8 mouse cellular contexts compared by ENCODE assay signal in genomic region chr16:4560145-4560952, GRCm38 (mm10). TPM values are rescaled to one million over a fixed set of nuclear protein-coding genes. Genes with fewer than 3 reads are reported as not detected.
DNase-seq lines count a peak whose midpoint lies in the region; ATAC-seq and TF ChIP-seq lines count a peak whose summit lies in the region.

No protein-coding gene starts in this region.

- intact Hi-C loops in heart, postnatal 36 days (cut with DNase I), result loop anchor here (5.0 kb wide), 1 partner anchor 117 kb away; the partner anchor contains the start of gene Coro7

- H3K79me2 ChIP-seq in MEL (ENCODE audit: control insufficient read depth, insufficient read depth, low read length, poor library complexity), result peaks cover 35% of the 10 kb centered on the region

- 2% methylated on average over 38 of the region's 43 CpGs for WGBS in forebrain, embryonic 14.5 days
- WGBS in lung, embryonic 15.5 days, result under 1% methylated on average over 43 of the region's 43 CpGs
- under 1% methylated on average over 43 of the region's 43 CpGs for WGBS in olfactory bulb, adult 2 months

- DNase-seq in MEL (ENCODE audit: low read depth, low spot score), result no peak
- DNase-seq in cerebellum, adult 11-12 months, result peak; percentile 77
- peak; percentile 74 for DNase-seq in forebrain, embryonic 14.5 days (ENCODE audit: low spot score)
- peak; percentile 77 to 81 for DNase-seq in heart, postnatal 36 days
- DNase-seq in layer of hippocampus, adult 2 months (ENCODE audit: low spot score in 2 of 2), result peak in 1 of 2 experiments; percentile 61
- DNase-seq in thymus, postnatal 0 days (ENCODE audit: low spot score), result peak; percentile 73

- H3K27me3 ChIP-seq in MEL (ENCODE audit: control insufficient read depth in 1 of 2, insufficient read depth in 2 of 2, low read length in 2 of 2), result no peaks in the 10 kb centered on the region
- H3K27me3 ChIP-seq in forebrain, embryonic 14.5 days (replicated peaks; ENCODE audit: control insufficient read depth, insufficient read depth, low read length), result no peaks in the 10 kb centered on the region
- no peaks in the 10 kb centered on the region for H3K27me3 ChIP-seq in lung, embryonic 15.5 days

- peak overlapping the region; percentile 95 for H3K9ac ChIP-seq in MEL (ENCODE audit: control insufficient read depth, low read depth, low read length, poor library complexity, severe bottlenecking)
- H3K9ac ChIP-seq in forebrain, embryonic 14.5 days (ENCODE audit: low read length), result peak overlapping the region; percentile 86
- H3K9ac ChIP-seq in lung, embryonic 15.5 days, result peak overlapping the region; percentile 83

- H3K4me1 ChIP-seq in MEL (ENCODE audit: control insufficient read depth in 1 of 2, insufficient read depth in 2 of 2, low read length in 2 of 2), result peaks cover 2 to 21% of the 10 kb centered on the region in 2 experiments; a peak in 3 of 4 replicates
- peaks cover 15% of the 10 kb centered on the region; the same call in 1 of the 2 replicates for H3K4me1 ChIP-seq in forebrain, embryonic 14.5 days (ENCODE audit: control insufficient read depth, insufficient read depth, low read length)
- peaks cover 22% of the 10 kb centered on the region for H3K4me1 ChIP-seq in lung, embryonic 15.5 days
- peaks cover 16% of the 10 kb centered on the region for H3K4me1 ChIP-seq in olfactory bulb, adult 2 months (ENCODE audit: control insufficient read depth, insufficient read depth, low read length)

- TF ChIP-seq RAD21 in MEL (IDR thresholded peaks at IDR 0.05; ENCODE audit: low read depth, low read length), result no peak

- peak overlapping the region; percentile 63 to 65 for H3K4me3 ChIP-seq in MEL (ENCODE audit: control insufficient read depth in 1 of 2, insufficient read depth in 1 of 2, low read depth in 2 of 2, low read length in 2 of 2)
- H3K4me3 ChIP-seq in forebrain, embryonic 14.5 days (ENCODE audit: low read depth, low read length), result peak overlapping the region; percentile 76
- peak overlapping the region; percentile 61 for H3K4me3 ChIP-seq in layer of hippocampus, adult 2 months
- H3K4me3 ChIP-seq in lung, embryonic 15.5 days, result peak overlapping the region; percentile 86
- H3K4me3 ChIP-seq in olfactory bulb, adult 2 months (ENCODE audit: insufficient read depth, low read depth, low read length), result peak overlapping the region; percentile 63

- TF ChIP-seq CTCF in MEL (IDR thresholded peaks at IDR 0.05 in 2 of 3, conservative IDR thresholded peaks at IDR 0.05 in 1 of 3; ENCODE audit: control insufficient read depth in 1 of 3, insufficient read depth in 1 of 3, low read depth in 2 of 3, low read length in 3 of 3, poor library complexity in 1 of 3, severe bottlenecking in 1 of 3), result peak in 2 of 3 experiments; percentile 42 to 67; a peak in 5 of 6 replicates
- TF ChIP-seq CTCF in layer of hippocampus, adult 2 months (conservative IDR thresholded peaks at IDR 0.05), result peak; percentile 75
- TF ChIP-seq CTCF in olfactory bulb, adult 2 months (IDR thresholded peaks at IDR 0.05; ENCODE audit: insufficient read depth, low read depth, low read length), result peak; percentile 73

- no peak for TF ChIP-seq EP300 in MEL (IDR thresholded peaks at IDR 0.05; ENCODE audit: low read depth in 1 of 2, low read length in 2 of 2)

- peaks cover 0 to 15% of the 10 kb centered on the region in 2 experiments; a peak in 2 of 4 replicates for H3K36me3 ChIP-seq in MEL (ENCODE audit: control insufficient read depth in 1 of 2, insufficient read depth in 2 of 2, low read length in 2 of 2)
- no peaks in the 10 kb centered on the region for H3K36me3 ChIP-seq in forebrain, embryonic 14.5 days (ENCODE audit: control insufficient read depth, insufficient read depth, low read length)
- no peaks in the 10 kb centered on the region for H3K36me3 ChIP-seq in lung, embryonic 15.5 days

- ATAC-seq in forebrain, embryonic 14.5 days, result peak; percentile 41
- peak; percentile 56 for ATAC-seq in lung, embryonic 15.5 days (ENCODE audit: borderline replicate concordance, extremely low read depth, low FRiP score, low TSS enrichment)

- H3K27ac ChIP-seq in MEL (ENCODE audit: control insufficient read depth, low read depth, low read length), result peak overlapping the region; percentile 39; the same call in 1 of the 2 replicates
- peak overlapping the region; percentile 89 for H3K27ac ChIP-seq in forebrain, embryonic 14.5 days (ENCODE audit: low read depth, low read length)
- peak overlapping the region; percentile 95 for H3K27ac ChIP-seq in layer of hippocampus, adult 2 months
- H3K27ac ChIP-seq in lung, embryonic 15.5 days, result peak overlapping the region; percentile 93
- H3K27ac ChIP-seq in olfactory bulb, adult 2 months (ENCODE audit: insufficient read depth, low read depth, low read length), result peak overlapping the region; percentile 79

- H3K9me3 ChIP-seq in MEL (replicated peaks; ENCODE audit: insufficient read depth, low read length), result no peaks in the 10 kb centered on the region
- no peaks in the 10 kb centered on the region for H3K9me3 ChIP-seq in forebrain, embryonic 14.5 days (replicated peaks; ENCODE audit: control insufficient read depth, low read length)
- no peaks in the 10 kb centered on the region for H3K9me3 ChIP-seq in lung, embryonic 15.5 days

- H3K4me2 ChIP-seq in forebrain, embryonic 14.5 days (ENCODE audit: low read length), result peak overlapping the region; percentile 92
- peak overlapping the region; percentile 88 for H3K4me2 ChIP-seq in lung, embryonic 15.5 days

- TF ChIP-seq POLR2A in MEL (IDR thresholded peaks at IDR 0.05; ENCODE audit: control insufficient read depth in 1 of 2, insufficient read depth in 1 of 2, low read depth in 1 of 2, low read length in 2 of 2, poor library complexity in 1 of 2), result no peak
- TF ChIP-seq POLR2A in olfactory bulb, adult 2 months (IDR thresholded peaks at IDR 0.05; ENCODE audit: insufficient read depth, low read depth, low read length), result 0 out of 2 replicates have a peak, but pooled peaks have one; percentile 22

TF ChIP-seq in MEL, 35 proteins besides CTCF, POLR2A, EP300 and RAD21:
- TF ChIP-seq MYC (IDR thresholded peaks at IDR 0.05; ENCODE audit: low read depth, low read length) (no peak), POLR2AphosphoS2 (IDR thresholded peaks at IDR 0.05; ENCODE audit: low read length) (no peak), NELFE (IDR thresholded peaks at IDR 0.05; ENCODE audit: low read depth, low read length) (peak; percentile 40; the same call in 1 of the 2 replicates), MYB (IDR thresholded peaks at IDR 0.05; ENCODE audit: low read depth, low read length) (no peak), TAL1 (IDR thresholded peaks at IDR 0.05; ENCODE audit: low read length) (no peak), ZC3H11A (IDR thresholded peaks at IDR 0.05; ENCODE audit: low read depth, low read length) (no peak), ETS1 (IDR thresholded peaks at IDR 0.05; ENCODE audit: low read depth, low read length) (no peak), TCF12 (IDR thresholded peaks at IDR 0.05; ENCODE audit: low read depth, low read length) (peak; percentile 23; the same call in 1 of the 2 replicates), SIN3A (IDR thresholded peaks at IDR 0.05; ENCODE audit: low read length) (no peak), BHLHE40 (IDR thresholded peaks at IDR 0.05; ENCODE audit: borderline replicate concordance, low read depth, low read length) (peak; percentile 57), MXI1 (IDR thresholded peaks at IDR 0.05; ENCODE audit: low read depth, low read length) (peak; percentile 85), ZKSCAN1 (IDR thresholded peaks at IDR 0.05; ENCODE audit: low read depth, low read length) (no peak), TBP (IDR thresholded peaks at IDR 0.05; ENCODE audit: low read depth, low read length) (0 out of 2 replicates have a peak, but pooled peaks have one; percentile 9)

RNA-seq across cellular contexts. Expression of gene Tfap4, which starts 0.7 kb away (rescaled TPM):
- total RNA-seq in MEL (2012; rRNA removed), result 26.2 and 26.3 TPM in 2 replicates
- 100 to 1,000 TPM in 1 of 2 experiments, 10 to 100 TPM in 1; 40.3 to 217 TPM for polyA plus RNA-seq in MEL (2012; ENCODE audit: insufficient read depth in 1 of 2, insufficient read length in 2 of 2, low read depth in 1 of 2, low replicate concordance in 2 of 2, missing spikeins in 1 of 2)
- 9.1 and 12.0 TPM in 2 replicates for polyA plus RNA-seq in forebrain, embryonic 14.5 days (2014; fragmentation: Nextera tagmentation; extraction: Ambion mirVana)
- total RNA-seq in heart, postnatal 36 days (2021), result 1 to 10 TPM; 4.4 to 4.6 TPM
- total RNA-seq in layer of hippocampus, adult 2 months (2021), result 1 to 10 TPM; 5.3 to 6.8 TPM
- polyA plus RNA-seq in lung, embryonic 15.5 days (2015; fragmentation: Nextera tagmentation; extraction: Ambion mirVana), result 18.4 and 19.6 TPM in 2 replicates
- not detected in 2 replicates for polyA plus RNA-seq in olfactory bulb, adult 2 months (2012; ENCODE audit: insufficient read depth, insufficient read length, low replicate concordance, missing spikeins)
- polyA plus RNA-seq in thymus, postnatal 0 days (2015; fragmentation: Nextera tagmentation; extraction: Ambion mirVana), result 16.5 and 19.7 TPM in 2 replicates

RNA-seq across cellular contexts. Expression of gene Srl, which starts 18.7 kb away (rescaled TPM):
- total RNA-seq in MEL (2012; rRNA removed), result 14.6 and 18.8 TPM in 2 replicates
- polyA plus RNA-seq in MEL (2012; ENCODE audit: insufficient read depth in 1 of 2, insufficient read length in 2 of 2, low read depth in 1 of 2, low replicate concordance in 2 of 2, missing spikeins in 1 of 2), result 10 to 100 TPM in 1 of 2 experiments, not detected in 1; 15.3 TPM
- polyA plus RNA-seq in forebrain, embryonic 14.5 days (2014; fragmentation: Nextera tagmentation; extraction: Ambion mirVana), result 34.0 and 34.1 TPM in 2 replicates
- 1,000 to 10,000 TPM in 1 of 2 experiments, 100 to 1,000 TPM in 1; 873 to 1,040 TPM for total RNA-seq in heart, postnatal 36 days (2021)
- total RNA-seq in layer of hippocampus, adult 2 months (2021), result 10 to 100 TPM; 13.2 to 14.9 TPM
- 19.5 and 22.1 TPM in 2 replicates for polyA plus RNA-seq in lung, embryonic 15.5 days (2015; fragmentation: Nextera tagmentation; extraction: Ambion mirVana)
- polyA plus RNA-seq in olfactory bulb, adult 2 months (2012; ENCODE audit: insufficient read depth, insufficient read length, low replicate concordance, missing spikeins), result not detected in 2 replicates
- polyA plus RNA-seq in thymus, postnatal 0 days (2015; fragmentation: Nextera tagmentation; extraction: Ambion mirVana), result 5.6 and 6.9 TPM in 2 replicates

RNA-seq across cellular contexts. Expression of gene Glis2, which starts 34.2 kb away (rescaled TPM):
- total RNA-seq in MEL (2012; rRNA removed), result 0.42 and 0.62 TPM in 2 replicates
- 1 to 10 TPM in 1 of 2 experiments, not detected in 1; 5.0 TPM for polyA plus RNA-seq in MEL (2012; ENCODE audit: insufficient read depth in 1 of 2, insufficient read length in 2 of 2, low read depth in 1 of 2, low replicate concordance in 2 of 2, missing spikeins in 1 of 2)
- polyA plus RNA-seq in forebrain, embryonic 14.5 days (2014; fragmentation: Nextera tagmentation; extraction: Ambion mirVana), result 9.0 and 10.0 TPM in 2 replicates
- total RNA-seq in heart, postnatal 36 days (2021), result 10 to 100 TPM; 16.0 to 16.7 TPM
- total RNA-seq in layer of hippocampus, adult 2 months (2021), result 10 to 100 TPM; 11.0 to 13.9 TPM
- polyA plus RNA-seq in lung, embryonic 15.5 days (2015; fragmentation: Nextera tagmentation; extraction: Ambion mirVana), result 18.5 and 24.0 TPM in 2 replicates
- polyA plus RNA-seq in olfactory bulb, adult 2 months (2012; ENCODE audit: insufficient read depth, insufficient read length, low replicate concordance, missing spikeins), result not detected in 2 replicates
- 3.6 and 5.3 TPM in 2 replicates for polyA plus RNA-seq in thymus, postnatal 0 days (2015; fragmentation: Nextera tagmentation; extraction: Ambion mirVana)

Comparison
In these comparisons a context has a peak if more than half of its experiments do, and no peak if none do; other contexts are left out.
1. H3K27ac ChIP-seq: peak in every context shown above with its lines; median percentile 95 in layer of hippocampus, adult 2 months; 93 in lung, embryonic 15.5 days; 89 in forebrain, embryonic 14.5 days; 79 in olfactory bulb, adult 2 months; 39 in MEL.